Comparison of ENCODE assay signal across 11 mouse cellular contexts in genomic region chr3:135610221-135610620, GRCm38 (mm10).
DNase-seq lines count a peak whose midpoint lies in the region; ATAC-seq and TF ChIP-seq lines count a peak whose summit lies in the region.
"Had no signal": no experiment of that assay in that cellular context is flagged by ENCODE, and none has a peak within 500 bp of the region (broad histone marks: within the 10 kb centered on the region; RNA-seq: fewer than 3 reads in every experiment).

No protein-coding gene starts in this region.

- 39% methylated on average over 3 of the region's 3 CpGs for WGBS in forebrain, embryonic 16.5 days

- no peak overlapping the region for H3K4me2 ChIP-seq in forebrain, embryonic 16.5 days (ENCODE audit: low read length)
- H3K4me2 ChIP-seq: heart, embryonic 15.5 days had no signal

- no peak overlapping the region for H3K4me3 ChIP-seq in forebrain, embryonic 16.5 days (replicated peaks; ENCODE audit: low read length)
- H3K4me3 ChIP-seq in left cerebral cortex, adult 2 months, result no peak overlapping the region
- H3K4me3 ChIP-seq: heart, embryonic 15.5 days had no signal

- DNase-seq in layer of hippocampus, adult 11-12 months (ENCODE audit: low spot score), result peak; percentile 56
- DNase-seq in layer of hippocampus, postnatal 25 days (ENCODE audit: extremely low spot score in 1 of 2, low spot score in 1 of 2), result no peak
- peak; percentile 30 to 68 for DNase-seq in left cerebral cortex, adult 2 months (ENCODE audit: extremely low spot score in 1 of 2, low spot score in 2 of 2)
- peak; percentile 63 for DNase-seq in right cerebral cortex, postnatal 25 days
- no peak for DNase-seq in lung, postnatal 4 days
- no peak for DNase-seq in ovary, postnatal 36 days (ENCODE audit: low spot score)
- no peak for DNase-seq in gastrocnemius, postnatal 36 days
- DNase-seq: cerebellum, postnatal 14 days; kidney, postnatal 4 days had no signal

- H3K9ac ChIP-seq in forebrain, embryonic 16.5 days (replicated peaks; ENCODE audit: low read depth, low read length), result no peak overlapping the region
- H3K9ac ChIP-seq: heart, embryonic 15.5 days had no signal

- intact Hi-C loops in left cerebral cortex, adult 2 months (cut with DNase I), result no loop called here
- intact Hi-C loops in gastrocnemius, postnatal 36 days (cut with DNase I), result no loop called here

- no peaks in the 10 kb centered on the region for H3K27me3 ChIP-seq in forebrain, embryonic 16.5 days (replicated peaks; ENCODE audit: control insufficient read depth, insufficient read depth, low read length)
- H3K27me3 ChIP-seq: heart, embryonic 15.5 days had no signal

- no peak for TF ChIP-seq CTCF in left cerebral cortex, adult 2 months (IDR thresholded peaks at IDR 0.05)

- H3K9me3 ChIP-seq in forebrain, embryonic 16.5 days (ENCODE audit: control insufficient read depth, low read length), result no peaks in the 10 kb centered on the region
- H3K9me3 ChIP-seq: heart, embryonic 15.5 days had no signal

- H3K27ac ChIP-seq in forebrain, embryonic 16.5 days (ENCODE audit: low read length), result no peak overlapping the region
- H3K27ac ChIP-seq in left cerebral cortex, adult 2 months, result peak overlapping the region; percentile 79
- H3K27ac ChIP-seq: heart, embryonic 15.5 days had no signal

- ATAC-seq in forebrain, embryonic 16.5 days, result peak; percentile 86

- H3K4me1 ChIP-seq in forebrain, embryonic 16.5 days (replicated peaks; ENCODE audit: control insufficient read depth, insufficient read depth, low read length), result no peaks in the 10 kb centered on the region; the same call in 1 of the 2 replicates

- no peaks in the 10 kb centered on the region for H3K36me3 ChIP-seq in forebrain, embryonic 16.5 days (ENCODE audit: control insufficient read depth, insufficient read depth)

Comparison
In these comparisons a context has a peak if more than half of its experiments do, and no peak if none do; other contexts are left out.
1. DNase-seq: peak in layer of hippocampus, adult 11-12 months (single experiment), left cerebral cortex, adult 2 months (2 of 2) and right cerebral cortex, postnatal 25 days (single experiment); none in layer of hippocampus, postnatal 25 days (0 of 2), lung, postnatal 4 days (0 of 2), ovary, postnatal 36 days (single experiment) and gastrocnemius, postnatal 36 days (0 of 2).